Mouse (Mus musculus) frontal cortex, postnatal 25 days (tissue): Measurements from ENCODE around the gene Zswim5.

Experiments used
- DNase-seq, 2 experiments: peaks; one replicate each; pipeline ENCODE4 v3.0.0; 2022; ENCODE audit warnings: low spot score in 2 of 2

The Zswim5 gene

DNA sequence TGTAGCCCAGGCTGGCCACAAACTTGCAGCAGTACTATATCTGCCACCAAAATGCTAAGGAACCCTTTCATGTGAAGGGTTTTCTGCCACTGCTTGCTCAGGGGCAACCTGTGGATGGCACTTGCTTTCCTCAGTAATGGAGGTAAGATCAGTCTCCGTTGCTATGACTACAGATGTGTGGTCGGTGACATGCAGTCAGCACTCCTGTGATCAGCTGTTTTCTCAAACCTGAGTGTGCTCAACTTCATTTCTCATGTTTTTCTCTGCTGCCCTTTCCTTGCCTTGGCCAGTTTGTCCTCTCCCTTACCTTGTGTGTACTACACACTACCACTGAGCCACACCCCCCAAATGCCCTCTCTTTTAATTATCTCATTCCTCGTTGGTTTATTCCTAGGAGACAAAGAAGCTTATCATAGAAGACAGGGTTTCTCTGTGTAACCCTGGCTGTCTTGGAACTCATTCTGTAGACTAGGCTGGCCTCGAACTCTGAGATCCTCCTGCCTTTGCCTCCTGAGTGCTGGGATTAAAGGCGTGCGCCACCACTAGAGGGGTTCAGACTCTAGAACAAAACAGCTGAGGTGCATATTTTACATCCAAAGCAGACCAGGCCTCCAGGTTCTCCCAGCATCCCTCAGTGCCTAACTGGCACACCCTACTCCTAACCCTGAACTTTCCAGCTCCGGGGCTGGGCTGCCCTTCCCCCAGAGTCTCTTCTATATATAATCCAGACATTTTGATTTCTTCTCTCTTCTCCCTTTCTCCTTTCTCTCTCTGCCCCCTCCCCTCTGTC lies 128.6 kb downstream of the Zswim5 start:
- no peak for DNase-seq

DNA sequence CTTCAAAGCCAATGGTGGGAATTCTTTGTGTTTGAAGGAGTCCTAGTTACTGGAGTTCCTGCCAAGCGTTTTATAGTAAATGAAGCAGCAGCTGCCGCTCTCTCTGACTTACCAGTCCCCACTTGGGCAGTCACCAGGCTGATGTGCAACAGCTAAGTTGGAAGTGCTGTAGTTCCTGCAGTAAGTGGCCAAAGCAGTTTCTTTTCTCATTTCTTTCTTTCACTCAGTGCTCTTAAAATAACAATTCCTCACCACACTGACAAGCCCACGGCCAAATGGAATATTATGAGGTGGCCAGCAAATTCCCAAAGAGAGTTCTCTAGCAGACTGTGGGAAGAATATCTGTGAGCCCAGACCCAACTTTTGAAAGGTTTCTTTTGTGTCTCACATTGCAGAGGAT lies 129.9 kb downstream of the Zswim5 start:
- DNase-seq, result no peak

DNA sequence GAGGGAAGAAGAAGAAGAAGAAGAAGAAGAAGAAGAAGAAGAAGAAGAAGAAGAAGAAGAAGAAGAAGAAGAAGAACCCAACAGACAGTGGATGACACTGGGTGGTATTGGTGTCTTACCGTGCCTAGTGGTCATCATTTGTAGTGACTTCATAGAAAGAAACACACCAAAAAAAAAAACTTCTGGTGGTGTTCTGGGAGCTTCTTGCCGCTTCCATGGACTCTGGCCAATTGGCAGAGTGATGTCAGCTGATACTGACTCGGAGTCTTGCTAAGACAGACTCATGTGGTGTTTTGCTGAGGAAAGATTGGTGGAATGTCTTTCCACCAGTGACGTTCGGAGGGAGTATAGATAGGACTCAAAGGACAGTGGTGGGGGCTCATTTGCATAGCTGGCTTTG lies 133.1 kb downstream of the Zswim5 start:
- no peak for DNase-seq

DNA sequence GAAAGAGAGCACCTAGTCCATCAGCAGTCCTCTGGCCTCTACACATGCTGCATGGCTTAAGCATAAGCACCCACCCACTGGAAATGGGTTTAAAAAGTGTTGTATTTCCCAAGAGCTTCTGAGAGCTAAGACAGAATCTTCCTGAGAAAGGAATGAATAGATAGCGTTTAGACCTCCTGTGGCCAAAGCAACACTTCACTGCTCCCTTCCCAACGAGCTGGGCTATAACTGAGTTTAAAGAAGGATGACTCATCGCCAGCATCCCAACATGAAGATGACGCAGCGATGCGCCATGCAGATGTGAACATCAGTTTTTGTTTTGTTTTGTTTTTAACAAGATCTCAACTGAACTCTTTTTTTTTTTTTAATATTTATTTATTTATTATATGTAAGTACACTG lies 136.4 kb downstream of the Zswim5 start:
- no peak for DNase-seq

DNA sequence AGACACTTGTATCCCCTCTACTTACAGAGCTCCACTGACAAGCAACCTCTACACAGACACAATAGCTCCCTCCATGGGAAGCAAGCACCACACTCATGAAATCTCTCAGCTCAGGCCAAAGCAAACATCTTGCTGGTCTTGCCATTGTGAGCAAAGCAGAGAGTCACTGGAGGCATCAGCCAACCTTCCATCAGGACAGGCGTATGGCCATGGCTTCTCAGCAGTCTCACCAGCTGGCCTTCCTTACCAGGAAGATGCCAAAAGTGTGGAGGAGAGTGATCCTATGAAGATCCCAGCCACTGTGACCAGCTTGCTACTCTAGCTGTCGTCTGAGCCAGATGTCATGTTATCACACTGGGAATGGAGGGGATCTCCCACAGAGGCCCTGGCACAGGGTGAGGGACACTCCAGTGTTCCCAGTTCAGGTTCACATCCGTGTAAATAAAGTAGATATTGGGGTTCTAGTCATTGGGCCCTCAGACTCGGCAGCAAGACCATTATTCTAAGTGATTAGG lies 137.8 kb downstream of the Zswim5 start:
- DNase-seq, result no peak

DNA sequence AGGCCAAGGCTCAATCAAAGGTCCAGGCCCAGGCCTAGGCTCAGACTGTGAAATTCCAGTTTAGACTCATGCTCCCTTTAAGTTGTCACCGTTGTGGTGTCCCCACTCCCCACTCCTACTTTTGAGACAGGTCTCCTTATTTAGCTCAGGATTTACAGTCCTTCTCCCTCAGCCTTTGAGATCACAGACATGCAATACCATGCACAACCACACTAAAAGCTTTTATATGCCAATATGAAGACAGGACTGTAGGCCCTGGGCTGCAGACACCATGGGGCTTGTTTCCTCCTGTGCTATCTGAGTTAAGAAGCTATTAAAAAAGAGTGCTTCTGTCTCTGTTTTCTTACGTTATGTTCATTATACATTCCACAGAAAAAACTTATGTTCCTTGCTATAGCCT lies 140.6 kb downstream of the Zswim5 start:
- no peak for DNase-seq

DNA sequence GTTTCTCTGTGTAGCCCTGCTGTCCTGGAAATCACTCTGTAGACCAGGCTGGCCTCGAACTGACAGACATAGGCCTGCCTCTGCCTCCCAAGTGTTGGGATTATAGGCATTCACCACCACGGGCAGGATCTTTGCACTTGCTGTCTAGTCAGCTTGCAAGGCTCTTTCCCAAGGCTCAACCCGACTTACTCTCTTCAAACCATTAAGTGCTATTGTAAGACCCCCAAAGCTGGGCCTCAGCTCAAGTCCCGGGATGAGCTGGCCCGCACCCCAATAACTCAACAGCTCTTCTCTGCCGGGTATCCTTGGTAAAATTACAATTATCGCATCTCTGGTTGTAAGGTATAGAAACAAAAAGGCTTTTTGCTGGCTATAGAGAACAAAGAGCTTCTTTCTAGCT lies 141.2 kb downstream of the Zswim5 start:
- no peak for DNase-seq

DNA sequence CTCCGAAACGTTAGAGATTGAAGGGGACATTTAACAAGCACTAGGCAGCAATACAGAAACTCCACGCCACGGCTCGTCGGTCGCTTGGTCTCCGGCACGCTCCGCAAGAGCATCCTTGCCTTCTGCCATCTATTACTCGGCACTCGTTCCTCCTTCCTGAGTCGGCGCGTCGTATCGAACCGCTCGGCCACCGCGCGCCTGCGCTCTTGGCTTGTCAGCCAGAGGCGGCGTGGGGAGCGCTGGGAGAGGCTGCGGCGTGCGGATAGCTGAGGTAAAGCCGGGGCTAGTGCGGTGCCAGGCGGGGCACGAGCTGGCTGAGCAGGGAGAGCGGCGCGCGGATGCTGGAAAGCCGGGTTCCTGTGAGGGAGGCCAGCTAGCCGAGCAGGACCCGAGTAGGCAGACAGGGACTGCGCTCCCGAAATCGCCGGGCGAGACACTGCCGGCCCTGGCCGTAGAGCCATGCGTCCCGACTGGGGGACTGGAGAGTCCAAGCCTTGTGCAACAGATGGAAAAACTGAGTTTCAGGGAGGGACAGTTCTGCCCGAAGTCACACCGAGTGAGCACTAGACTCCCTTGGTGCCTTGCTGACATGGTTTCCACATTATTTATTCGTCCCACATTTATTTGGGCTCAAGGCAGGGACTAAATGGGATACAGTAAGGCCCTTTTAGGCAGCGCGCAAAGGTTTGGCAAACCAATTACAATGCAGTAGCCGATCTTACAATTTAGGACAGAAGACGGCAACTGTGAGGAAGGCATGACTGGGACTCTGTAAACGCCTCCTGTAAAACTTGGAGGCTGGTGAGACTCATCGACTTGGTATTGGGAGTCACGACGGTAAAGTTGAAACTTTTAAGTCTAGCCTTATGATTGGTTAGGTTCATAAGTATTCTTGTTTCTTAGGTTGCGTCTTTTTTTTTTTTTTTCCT lies 142.3 kb downstream of the Zswim5 start, which contains the start of gene Eif2b3:
TSS of gene Eif2b3 (plus strand) at position 197 of the 929 bp plus-strand sequence.
- peak; percentile 69 to 85 for DNase-seq

DNA sequence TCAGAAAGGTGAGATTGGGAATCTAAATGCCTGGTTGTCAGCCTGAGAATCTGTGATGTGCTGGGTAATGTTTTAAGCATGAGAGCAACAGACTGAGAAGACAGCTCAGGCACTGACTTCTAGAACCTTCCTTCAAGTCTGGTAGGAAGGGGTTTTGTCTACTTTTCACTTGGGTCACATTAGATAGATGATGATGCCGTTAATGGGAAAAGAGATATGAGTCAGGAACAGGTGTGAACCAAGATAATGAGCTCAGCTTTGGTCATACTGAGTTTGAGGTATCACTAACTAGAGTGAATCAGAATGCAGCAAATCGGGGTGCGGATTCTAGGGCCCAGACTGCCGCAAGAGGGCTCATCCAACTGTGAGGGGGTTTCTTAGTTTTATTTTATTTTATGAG lies 146.3 kb downstream of the Zswim5 start:
- DNase-seq, result no peak

DNA sequence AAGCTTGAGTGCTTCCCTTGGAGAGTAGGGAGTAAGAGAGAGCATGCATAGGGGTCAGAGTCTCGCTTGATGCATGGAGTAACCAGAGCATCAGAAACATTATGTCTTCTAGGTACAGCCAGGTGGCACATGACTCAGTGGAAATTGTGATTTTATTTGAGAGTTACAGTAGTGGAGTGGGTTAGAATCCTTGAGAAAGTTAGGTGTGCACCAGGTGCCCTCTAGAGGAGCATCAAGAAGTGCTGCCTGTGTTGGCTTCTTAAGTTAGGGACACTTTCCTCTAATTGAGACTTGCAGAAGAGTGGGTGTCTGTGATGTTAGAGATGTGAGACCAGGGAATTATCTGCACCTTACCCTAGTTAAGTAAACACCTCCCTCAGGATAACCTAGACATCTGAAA lies 153.9 kb downstream of the Zswim5 start:
- no peak for DNase-seq
